Mouse (Mus musculus): ENCODE measurements at regions not wholly inside any gene's neighbourhood (a gene's known extent, or its start where the extent isn't known, plus 50 kb on each side); places are given as distances from the start of the nearest gene placed in this dataset.

DNA sequence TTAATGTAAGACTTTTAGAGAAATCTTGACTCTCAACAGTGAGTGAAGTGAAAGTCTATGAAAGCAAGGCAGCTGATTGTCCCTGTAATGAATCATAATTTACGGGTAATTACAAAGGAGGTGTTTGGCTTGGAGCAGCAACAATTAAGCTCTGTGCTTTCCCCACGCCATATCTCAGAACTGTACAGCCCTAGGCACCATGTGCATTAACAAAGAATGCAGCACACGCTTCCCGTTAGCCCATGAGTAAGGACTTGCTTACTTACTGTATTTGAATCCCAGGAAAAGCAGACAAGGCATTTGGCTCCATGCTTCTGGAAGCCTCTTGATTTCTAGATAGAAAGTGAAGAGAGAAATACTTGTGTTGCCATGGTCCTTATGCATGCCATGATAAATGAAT, 354.2 kb upstream of the Hs6st1 start:
- DNase-seq (ENCODE audit: inconsistent age in 2 of 2, low spot score in 1 of 2), result no peak

DNA sequence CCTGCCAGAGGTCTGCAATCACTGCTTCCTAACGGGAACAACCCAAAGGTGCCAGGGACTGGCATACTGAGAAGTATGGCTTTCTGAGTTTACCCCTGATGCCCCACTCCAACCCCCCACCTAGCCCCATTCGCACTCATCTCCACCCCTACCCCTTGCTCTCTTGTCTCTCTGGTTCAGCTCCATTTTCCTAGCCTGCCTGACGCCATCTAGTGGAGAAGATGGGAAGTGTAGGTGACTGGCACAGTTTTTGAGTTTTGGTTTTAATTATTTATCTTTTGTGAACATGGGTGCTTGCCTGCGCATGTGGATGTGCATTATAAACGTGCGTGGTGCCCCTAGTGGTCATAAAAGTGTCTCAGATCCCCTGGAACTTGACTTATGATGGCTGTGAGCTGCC, 352.3 kb upstream of the Hs6st1 start:
- DNase-seq (ENCODE audit: inconsistent age in 2 of 2, low spot score in 1 of 2), result no peak

DNA sequence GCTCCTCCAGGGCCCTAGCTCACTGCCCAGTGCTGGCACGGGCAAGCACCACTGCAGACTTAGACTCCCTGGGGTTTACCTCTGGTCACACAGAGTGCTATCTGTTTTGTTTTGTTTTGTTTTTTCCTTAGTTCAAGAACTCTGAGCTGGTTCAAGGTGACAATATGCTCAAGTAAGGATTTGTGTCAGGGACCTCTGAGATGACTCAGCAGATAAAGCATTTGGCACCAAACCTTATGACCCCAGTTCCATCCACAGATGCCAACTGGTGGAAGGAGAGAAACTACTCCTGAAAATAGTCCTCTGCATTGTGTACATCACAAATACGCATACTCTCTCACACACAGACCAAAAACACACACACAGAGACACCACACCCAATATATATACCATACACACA, 351.0 kb upstream of the Hs6st1 start:
- peak; percentile 47 to 81 for DNase-seq (ENCODE audit: inconsistent age in 2 of 2, low spot score in 1 of 2)

DNA sequence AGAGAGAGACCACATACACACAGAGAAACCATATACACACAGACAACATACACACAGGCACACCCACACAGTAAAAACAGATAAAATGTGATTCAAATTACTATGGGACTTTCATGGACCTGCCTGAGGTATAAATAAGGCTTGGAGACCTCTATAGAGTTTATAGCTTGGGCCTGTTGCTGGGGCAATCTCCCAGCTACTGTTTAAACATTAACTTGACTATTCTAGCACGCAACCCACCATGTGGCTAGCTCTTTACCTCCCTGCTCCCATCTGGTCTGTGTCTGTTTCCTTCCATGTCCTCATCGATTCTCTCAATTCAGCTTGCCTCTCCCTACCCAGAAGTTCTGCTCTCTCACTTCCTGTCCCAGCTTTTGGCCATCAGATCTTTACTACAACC, 350.5 kb upstream of the Hs6st1 start:
- DNase-seq (ENCODE audit: inconsistent age in 2 of 2, low spot score in 1 of 2), result no peak

DNA sequence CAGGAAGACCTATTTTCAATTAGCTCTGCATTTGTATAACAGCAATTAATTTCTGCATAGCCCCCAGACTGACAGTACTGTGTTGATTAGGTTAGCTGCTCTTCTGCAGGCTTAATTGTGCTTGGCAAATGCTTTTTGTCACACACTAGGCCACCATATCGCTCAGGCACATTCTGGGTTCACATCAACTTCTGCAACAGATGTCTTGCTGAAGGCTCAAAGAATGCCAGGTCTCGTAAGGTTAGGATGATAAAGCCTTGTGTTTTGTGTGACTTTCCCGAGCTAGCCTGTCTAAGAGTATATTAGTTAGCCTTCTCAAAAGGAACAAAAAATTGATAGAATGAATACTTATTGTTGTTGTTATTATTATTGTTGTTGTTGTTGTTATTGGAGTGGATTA, 348.1 kb upstream of the Hs6st1 start:
- DNase-seq (ENCODE audit: inconsistent age in 2 of 2, low spot score in 1 of 2), result no peak

DNA sequence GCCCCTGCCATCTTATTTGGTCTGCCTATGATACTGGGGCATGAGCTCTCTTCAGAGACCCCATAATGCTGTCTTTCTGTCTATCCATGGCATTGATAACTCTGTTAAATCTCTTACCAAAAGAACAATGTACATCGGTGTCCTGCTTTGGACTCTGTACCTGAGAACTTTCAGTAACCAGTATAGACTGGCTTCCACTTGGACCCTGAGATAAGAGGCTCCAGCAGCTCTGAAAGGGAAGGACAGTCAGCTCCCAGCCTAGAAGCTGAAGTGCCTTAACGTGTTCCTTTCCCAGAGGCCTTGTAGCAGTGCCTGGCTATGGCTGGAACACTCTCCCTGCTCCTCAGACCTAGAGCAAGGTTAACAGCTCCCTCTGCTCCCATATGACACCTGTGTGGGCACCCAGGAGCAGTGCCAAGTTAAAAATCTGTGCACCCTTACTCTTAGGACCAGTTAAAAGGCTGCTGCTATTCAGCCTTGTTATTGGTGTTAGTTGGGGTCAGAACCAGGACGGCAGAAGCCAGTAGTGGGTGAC, 343.8 kb upstream of the Hs6st1 start:
- DNase-seq (ENCODE audit: inconsistent age in 2 of 2, low spot score in 1 of 2), result no peak

DNA sequence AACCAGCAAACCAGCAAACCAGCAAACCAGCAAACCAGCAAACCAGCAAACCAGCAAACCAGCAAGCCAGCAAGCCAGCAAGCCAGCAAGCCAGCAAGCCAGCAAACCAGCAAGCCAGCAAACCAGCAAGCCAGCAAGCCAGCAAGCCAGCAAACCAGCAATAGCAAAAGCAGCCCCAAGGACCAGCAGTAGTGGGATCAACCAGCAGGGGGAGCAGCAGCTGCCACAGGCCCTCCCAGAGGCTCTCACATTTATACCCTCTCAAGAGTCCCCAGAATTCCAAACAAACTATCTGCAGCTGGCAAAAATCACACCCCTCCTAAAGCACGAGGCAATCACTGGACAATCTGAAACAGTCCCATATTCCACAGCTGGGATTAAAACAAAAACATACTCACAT, 341.6 kb upstream of the Hs6st1 start:
- peak; percentile 75 to 91 for DNase-seq (ENCODE audit: inconsistent age in 2 of 2, low spot score in 1 of 2)

DNA sequence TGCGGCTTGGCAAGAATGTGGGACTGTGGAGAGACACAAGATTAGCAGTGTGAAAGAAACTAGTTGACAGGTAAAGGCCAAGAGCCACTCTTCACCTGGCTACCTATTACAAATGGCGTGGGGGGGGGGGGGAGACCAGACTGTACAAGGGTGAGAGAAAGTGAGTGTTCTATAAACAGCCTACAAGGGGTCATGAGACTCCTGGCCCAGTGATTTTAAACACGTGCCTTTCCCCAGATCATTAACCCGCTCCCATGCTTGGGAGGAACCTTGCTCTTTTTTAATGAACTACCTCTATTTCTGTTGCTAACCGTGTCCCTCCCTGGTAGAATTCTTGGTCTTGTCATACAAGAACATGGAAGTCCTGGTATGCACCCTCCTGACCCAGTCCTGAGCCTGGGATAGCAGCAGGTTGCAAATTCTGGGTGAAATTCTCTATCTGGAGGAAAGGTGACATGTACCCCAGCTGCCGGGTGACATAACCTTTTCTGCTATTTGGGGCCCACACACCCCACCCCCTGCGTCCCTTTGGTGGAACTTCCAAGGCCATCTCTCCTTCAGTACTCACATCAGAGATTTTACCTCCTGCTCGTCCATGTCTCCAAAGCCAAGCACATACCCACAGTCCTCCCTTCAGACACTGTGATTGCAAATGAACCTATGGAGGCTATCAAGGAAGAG, 340.8 kb upstream of the Hs6st1 start:
- no peak for DNase-seq (ENCODE audit: inconsistent age in 2 of 2, low spot score in 1 of 2)

DNA sequence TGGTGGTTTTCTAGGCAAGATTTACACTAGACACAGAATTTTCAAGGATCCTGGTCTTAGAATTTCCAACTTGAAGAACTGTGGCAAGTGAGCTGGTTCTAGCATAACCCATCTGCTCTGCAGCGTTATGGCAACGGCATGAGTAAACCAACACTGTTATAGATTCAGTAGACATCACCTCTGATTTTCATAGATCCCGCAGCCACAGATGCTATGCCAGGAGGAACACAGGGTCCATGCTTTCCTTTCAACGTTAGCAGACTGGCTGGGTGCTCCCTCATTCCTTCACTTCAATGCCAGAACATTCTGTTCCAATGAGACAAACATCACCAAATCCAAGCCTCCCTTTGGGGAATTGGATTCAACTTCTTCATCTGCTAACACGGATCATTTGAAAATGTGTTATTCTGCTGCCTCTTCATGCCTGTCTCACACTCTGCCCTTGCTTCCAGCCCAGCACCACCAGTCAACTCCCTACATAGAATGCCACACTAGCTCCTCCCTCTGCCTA, 338.4 kb upstream of the Hs6st1 start:
- peak in 1 of 2 experiments; percentile 18 for DNase-seq (ENCODE audit: inconsistent age in 2 of 2, low spot score in 1 of 2)

DNA sequence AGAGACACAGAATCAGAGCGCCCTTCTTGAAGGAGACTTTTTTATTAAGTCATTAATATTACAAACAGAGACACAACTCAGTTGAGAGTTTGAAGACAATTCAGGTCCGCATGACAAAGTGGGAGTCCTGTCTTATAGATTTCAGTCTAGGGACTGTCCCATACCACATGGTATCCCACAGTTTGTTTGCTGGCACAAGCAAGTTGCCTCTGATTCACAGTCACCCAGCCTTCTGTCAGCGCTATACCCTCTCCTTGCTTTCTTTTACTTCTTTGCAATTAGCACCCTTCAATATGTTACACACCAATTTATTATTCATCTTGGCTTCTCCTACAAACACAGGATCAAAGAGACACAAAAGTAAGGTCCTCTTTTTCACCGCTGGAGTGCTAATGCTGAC, 337.9 kb upstream of the Hs6st1 start:
- peak in 1 of 2 experiments; percentile 1 for DNase-seq (ENCODE audit: inconsistent age in 2 of 2, low spot score in 1 of 2)

DNA sequence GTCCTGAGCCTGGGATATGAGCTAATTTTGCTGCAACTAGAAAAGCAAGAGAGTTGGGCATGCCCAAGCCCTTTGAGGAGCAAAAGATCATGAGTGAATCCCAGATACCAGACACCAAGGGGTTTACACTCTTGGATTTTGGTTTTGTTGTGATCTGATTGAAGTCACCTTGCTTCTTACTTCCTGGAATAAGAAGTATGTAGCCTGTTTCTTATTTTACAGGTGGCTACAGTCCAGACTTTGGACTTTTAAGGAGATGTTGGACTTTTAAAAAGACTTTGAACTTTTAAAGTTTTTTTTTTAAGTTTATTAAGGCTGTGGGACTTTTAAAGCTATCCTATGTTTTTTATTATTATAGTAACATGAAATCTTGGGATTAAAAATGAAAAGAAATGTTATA, 332.0 kb upstream of the Hs6st1 start:
- DNase-seq (ENCODE audit: inconsistent age in 2 of 2, low spot score in 1 of 2), result no peak

DNA sequence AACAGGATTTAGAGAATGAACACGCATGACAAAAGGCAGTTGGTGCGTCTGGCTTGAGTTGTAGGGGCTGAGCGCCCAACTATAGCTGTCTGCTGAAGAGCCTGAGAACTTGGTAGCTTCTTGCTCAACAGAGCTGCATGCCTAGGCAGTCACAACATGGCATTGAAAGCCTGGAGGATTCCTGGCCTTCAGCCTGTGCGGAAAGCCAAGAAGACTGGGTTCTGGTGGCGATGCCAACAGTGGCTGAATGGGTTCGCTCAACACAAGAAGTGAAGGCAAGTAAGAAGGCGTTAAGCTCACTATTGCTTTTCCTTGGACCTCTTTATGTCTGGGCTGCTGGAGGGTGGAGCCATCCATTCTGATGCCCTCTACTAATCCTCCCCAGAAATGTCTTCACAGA, 318.6 kb upstream of the Hs6st1 start:
- peak in 1 of 2 experiments; percentile 43 for DNase-seq (ENCODE audit: inconsistent age in 2 of 2, low spot score in 1 of 2)

DNA sequence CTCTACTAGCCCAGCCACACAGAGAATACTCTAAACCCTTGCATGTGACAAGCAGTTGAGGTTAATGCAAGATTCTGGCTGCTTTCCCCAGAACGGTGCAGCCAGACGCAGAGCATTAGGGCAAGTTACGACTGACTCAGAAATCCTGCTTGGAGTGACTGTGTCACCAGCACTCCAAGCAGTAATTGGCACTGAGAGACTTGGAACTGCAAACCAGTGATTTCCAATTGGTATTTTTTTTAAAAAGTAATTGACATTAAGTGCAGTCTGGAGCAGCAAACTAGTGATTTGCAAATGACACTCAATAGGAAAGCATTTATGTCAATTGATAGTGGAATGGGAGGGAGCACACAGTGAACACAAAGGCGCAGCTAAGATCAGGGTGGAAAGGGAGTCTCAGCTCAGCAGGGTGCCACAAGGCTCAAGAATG, 318.1 kb upstream of the Hs6st1 start:
- DNase-seq (ENCODE audit: inconsistent age in 2 of 2, low spot score in 1 of 2), result peak in 1 of 2 experiments; percentile 38

DNA sequence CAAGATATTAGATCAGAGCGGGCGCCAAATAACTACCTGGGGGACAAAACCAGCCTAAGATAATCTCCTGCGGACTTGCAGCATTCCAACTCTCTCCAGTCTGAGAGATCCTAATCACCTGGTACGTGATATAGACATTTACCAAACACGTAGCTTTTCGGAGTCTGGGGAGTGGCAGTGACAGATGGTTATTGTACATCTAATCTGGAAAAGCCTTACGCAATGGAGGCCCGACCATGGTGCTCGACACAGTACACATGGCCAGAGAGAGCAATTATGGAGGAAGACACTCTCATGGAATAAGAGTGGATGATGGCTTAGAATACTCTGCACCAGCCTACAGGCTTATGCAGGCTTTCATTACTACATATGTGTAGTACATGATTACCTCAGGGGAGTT, 315.6 kb upstream of the Hs6st1 start:
- no peak for DNase-seq (ENCODE audit: inconsistent age in 2 of 2, low spot score in 1 of 2)

DNA sequence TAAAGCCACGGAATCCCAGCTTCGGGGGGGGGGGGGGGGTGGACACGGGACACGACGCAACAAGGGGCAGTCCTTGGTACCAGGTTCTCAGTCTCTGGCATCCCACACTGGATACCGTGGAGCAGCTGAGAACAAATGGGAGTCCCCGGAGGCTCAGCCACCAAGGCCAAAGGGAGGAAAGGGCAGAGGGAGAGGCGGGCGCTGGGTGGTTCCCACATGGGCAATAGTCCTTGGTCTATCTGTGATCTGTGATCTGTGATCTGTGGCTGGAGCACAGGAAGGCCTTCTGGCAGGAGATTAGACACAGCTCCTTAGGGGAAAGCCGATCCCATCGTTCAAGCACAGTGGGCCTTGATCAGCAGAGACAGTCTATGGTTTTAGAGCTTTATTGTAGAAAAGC, 314.0 kb upstream of the Hs6st1 start:
- DNase-seq (ENCODE audit: inconsistent age in 2 of 2, low spot score in 1 of 2), result peak; percentile 86 to 88

DNA sequence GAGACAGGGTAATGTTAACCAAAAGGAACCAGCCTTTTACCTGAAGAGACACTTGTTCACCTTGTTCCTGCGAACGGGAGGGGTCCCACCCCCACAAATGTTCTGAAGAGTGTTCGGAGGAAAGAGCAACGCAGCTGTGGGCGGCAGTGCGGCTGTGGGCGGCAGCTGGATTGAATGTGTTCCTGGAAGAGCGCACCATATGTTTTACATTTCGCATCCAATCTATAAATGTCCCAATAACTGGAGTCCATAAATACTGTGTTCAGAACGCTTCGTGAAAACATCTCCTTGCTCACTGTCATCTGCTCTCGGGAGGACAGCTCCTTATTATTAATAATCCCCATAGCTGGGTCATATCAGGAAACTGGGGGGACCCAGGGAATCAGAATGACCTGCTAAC, 309.2 kb upstream of the Hs6st1 start:
- DNase-seq (ENCODE audit: inconsistent age in 2 of 2, low spot score in 1 of 2), result peak in 1 of 2 experiments; percentile 35

DNA sequence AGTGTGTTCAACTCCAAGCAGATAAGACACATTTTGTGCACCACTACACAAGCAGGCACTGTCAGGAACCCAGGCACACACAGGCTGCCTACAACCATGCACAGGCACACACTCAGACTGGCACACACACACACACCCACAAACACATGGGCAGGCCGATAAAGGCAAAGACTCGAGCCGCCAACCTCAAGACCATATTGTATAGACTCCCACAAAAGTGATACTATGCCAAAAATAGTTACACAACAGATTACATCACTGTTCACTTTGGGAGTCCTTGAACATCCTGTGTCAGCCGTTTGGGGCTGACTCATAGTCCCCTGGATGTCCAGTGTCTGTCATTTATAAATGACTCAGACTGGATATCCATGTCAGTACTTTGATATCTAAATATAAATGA, 308.6 kb upstream of the Hs6st1 start:
- peak; percentile 76 to 88 for DNase-seq (ENCODE audit: inconsistent age in 2 of 2, low spot score in 1 of 2)

DNA sequence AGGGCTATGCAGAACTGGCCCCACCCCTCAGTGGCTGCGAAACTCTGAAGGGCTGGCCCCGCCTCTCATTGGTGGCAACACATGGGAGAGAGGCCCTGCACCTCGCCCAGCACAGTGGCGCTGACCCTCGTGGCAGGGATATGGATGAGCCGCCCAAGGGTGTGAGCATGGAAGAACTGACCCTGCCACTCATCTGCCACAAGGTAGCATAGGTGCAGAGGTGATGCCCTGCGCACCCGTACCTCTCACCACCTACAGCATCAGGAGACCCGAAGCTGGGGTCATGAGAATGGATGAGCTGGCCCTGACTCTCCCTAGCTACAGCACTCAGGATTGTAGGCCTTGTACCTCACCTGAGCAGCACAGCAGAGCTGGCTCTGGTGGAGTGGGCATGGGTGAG, 305.1 kb upstream of the Hs6st1 start:
- DNase-seq (ENCODE audit: inconsistent age in 2 of 2, low spot score in 1 of 2), result no peak

DNA sequence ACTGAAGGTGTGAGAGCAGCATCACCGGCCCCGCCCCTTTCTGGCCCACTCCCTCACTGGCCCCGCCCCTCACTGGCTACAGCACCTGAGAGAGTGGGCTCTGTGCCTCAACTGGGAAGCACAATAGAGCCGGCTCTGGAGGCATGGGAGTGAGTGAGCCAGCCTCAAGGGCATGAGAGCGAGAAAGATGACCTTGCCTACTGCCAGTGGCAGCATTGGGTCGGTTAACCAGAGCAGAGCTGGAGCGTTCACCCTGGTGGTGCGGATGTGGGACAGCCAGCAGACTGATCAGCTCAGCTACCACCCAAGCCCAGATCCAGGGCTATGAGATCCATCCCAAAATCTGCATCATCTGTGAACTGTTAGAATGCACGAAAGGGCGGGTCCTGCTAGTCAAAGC, 304.7 kb upstream of the Hs6st1 start:
- DNase-seq (ENCODE audit: inconsistent age in 2 of 2, low spot score in 1 of 2), result peak; percentile 42 to 78

DNA sequence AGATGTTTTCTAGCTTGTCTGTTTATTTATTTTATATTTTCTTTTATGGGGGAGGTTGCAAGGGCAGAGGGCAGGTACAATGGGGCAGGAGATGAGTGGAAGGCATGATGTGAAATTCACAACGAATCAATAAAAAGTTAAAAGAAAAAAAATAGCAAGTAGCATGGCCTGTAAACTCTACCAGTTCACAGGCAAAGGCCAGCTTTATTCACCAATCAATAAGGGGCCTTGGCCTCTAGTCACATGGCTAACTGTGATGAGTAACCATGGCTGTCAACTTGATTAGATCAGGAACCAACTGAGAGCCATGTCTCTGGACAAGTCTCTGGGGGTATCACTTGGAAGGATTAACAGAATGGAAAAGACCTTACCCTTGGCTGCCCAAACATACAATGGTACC, 304.1 kb upstream of the Hs6st1 start:
- DNase-seq (ENCODE audit: inconsistent age in 2 of 2, low spot score in 1 of 2), result peak in 1 of 2 experiments; percentile 34

DNA sequence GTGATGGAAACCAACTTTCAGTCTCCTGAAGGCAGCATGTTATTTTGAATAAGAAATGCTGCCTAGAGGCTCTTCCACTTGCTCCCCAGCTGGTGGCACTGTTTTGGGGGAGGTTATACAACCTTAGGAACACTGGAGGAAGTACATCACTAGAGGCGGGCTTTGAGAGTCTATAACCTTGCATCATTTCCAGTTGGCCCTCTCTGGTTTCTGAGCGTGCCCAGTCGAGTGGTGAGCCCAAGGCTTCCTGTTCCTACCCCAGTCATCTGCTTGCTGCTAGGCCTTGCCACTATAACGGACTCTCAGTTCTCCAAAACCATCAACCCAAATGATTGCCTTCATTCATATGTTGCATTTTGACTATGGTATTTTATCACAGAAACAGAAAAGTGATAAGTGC, 302.5 kb upstream of the Hs6st1 start:
- DNase-seq (ENCODE audit: inconsistent age in 2 of 2, low spot score in 1 of 2), result no peak

DNA sequence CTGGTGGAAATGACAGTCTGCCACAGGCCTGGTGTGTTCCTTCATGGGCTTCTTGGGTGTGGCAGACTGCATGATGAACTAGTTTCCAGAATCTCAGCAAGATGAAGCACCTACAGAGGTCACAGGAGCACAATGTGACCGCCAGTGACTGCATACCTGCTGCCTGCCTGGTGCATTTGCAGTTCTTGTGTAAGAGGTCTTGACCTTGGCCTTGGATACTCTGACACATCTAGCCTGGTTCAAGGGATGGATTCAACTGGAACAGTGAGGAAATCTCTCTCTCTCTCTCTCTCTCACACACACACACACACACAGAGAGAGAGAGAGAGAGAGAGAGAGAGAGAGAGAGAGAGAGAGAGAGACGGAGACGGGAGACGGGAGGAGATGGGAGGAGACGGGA, 301.9 kb upstream of the Hs6st1 start:
- peak in 1 of 2 experiments; percentile 71 for DNase-seq (ENCODE audit: inconsistent age in 2 of 2, low spot score in 1 of 2)

DNA sequence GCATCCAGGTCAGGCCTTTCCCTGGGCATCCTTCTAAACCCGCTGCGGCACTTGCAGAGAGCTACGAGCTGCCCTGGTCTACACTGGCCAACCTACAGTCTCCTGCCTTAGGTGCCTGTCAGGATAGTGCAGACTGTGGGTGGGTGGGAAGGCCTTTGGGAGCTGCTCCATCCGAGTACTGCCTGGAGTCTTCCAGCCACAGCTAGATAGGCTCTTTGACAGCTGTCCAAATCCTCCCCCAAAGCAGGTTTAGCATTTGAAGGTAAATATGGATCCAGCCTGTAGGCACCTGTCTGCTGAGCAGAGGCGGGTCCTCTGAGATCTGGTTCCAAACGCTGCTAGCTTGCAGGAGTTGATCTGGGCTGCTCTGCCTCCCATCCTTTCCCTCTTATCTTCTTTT, 295.6 kb upstream of the Hs6st1 start:
- DNase-seq (ENCODE audit: inconsistent age in 2 of 2, low spot score in 1 of 2), result no peak

Measured in adrenal gland, adult (tissue).